Mouse (Mus musculus) intestine, embryonic 15.5 days (tissue): ENCODE measurements around the gene 9030612E09Rik. TPM values are rescaled to one million over a fixed set of nuclear protein-coding genes. Genes with fewer than 3 reads are reported as not detected.

Experiments used
- ATAC-seq: fragments of 200-750 bp; cut with Nextera tagmentation; 2 replicates; pipeline ENCODE4 v1.8.0; 2017; ENCODE audit warnings: moderate TSS enrichment, moderate library complexity
- H3K27ac ChIP-seq: fragments of 300-500 bp; sonication (generic); 2 replicates; pipeline ENCODE4 v1.5.1; 2015; ENCODE audit warnings: mild to moderate bottlenecking, inconsistent platforms
- H3K27me3 ChIP-seq: fragments of 300-500 bp; sonication (generic); replicated peaks from 2 replicates; pipeline ENCODE4 v1.6.1; 2015; ENCODE audit warnings: inconsistent platforms
- H3K36me3 ChIP-seq: fragments of 300-500 bp; sonication (generic); 2 replicates; pipeline ENCODE4 v1.6.1; 2015; ENCODE audit warnings: inconsistent platforms
- H3K4me1 ChIP-seq: fragments of 300-500 bp; sonication (generic); replicated peaks from 2 replicates; pipeline ENCODE4 v1.6.1; 2015; ENCODE audit warnings: inconsistent platforms
- H3K4me2 ChIP-seq: fragments of 300-500 bp; sonication (generic); replicated peaks from 2 replicates; pipeline ENCODE4 v1.6.1; 2015; ENCODE audit warnings: mild to moderate bottlenecking, inconsistent platforms
- H3K4me3 ChIP-seq: fragments of 300-500 bp; sonication (generic); replicated peaks from 2 replicates; pipeline ENCODE4 v1.5.1; 2015; ENCODE audit warnings: inconsistent platforms
- H3K9ac ChIP-seq: fragments of 300-500 bp; sonication (generic); 2 replicates; pipeline ENCODE4 v1.6.1; 2015; ENCODE audit warnings: inconsistent platforms
- H3K9me3 ChIP-seq: fragments of 300-500 bp; sonication (generic); 2 replicates; pipeline ENCODE4 v1.6.1; 2016; ENCODE audit warnings: inconsistent platforms
- WGBS: fragments of 180-500 bp; shearing (Covaris S2); methylation state at CpG from one replicate; pipeline ENCODE4 v1.1.7; 2015; 5-methylcytosine and 5-hydroxymethylcytosine counted together
- polyA plus RNA-seq: library from polyadenylated mRNA; unstranded; fragments of >200 nt; fragmentation: Nextera tagmentation; extraction: Ambion mirVana; gene quantifications from 2 replicates; pipeline ENCODE4 v1.2.1, GENCODE M21; 2015

9030612E09Rik gene
- polyA plus RNA-seq, 1 experiment from 2014 or later: 0.29 TPM

DNA sequence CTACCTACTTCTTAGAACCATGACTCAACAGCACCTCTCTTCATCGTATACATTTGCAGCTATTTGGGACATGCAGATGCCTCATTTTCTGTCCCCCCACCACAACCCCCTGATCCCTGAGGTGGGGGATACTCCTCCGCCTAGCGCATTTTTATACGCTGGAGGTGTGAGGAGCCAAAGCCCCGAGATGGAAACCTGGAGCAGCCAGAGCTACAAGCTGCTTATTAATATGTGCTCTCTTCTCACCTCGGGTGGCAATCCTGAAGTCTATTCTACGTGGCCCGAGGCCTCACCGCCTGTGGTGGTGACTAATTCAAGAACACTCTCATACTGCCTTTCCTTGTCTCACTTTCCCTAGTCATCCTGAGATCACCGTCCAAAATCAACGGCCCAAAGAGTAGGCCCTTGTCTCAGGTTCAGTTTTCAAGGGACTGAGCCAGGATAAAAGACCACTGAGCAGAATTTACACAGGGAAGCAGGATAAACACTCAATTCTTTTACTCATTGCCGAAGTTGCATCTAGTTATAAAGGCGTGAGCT, 42.9 kb downstream of the 9030612E09Rik start:
- Histone ChIP-seq H3K27ac (no peak overlapping the region), H3K27me3 (no peaks in the 10 kb centered on the region), H3K36me3 (no peaks in the 10 kb centered on the region), H3K4me3 (no peak overlapping the region), H3K4me2 (no peak overlapping the region), H3K9me3 (no peaks in the 10 kb centered on the region), H3K9ac (no peak overlapping the region), H3K4me1 (peaks cover 6% of the 10 kb centered on the region; the same call in 1 of the 2 replicates)
- no peak for ATAC-seq
- 89% methylated on average over 13 of the region's 13 CpGs for WGBS

DNA sequence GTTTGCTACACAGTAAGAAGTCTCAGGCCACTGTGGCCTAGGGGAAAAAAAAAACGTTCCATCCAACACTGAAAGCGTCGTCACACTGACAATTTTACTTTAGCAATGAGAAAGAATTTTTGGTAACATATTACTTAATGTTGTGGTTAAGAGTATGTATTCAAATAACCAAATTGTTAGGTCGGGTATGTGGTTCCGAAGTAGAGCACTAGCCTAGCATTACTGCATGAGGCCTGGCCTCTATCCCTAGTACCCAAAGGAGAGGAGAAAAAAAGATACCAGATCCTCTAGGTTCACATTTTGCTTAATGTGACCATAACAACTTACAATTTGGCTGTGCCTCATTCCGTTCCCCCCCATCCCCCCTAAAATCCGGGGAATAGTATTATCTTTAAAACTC, 46.0 kb downstream of the 9030612E09Rik start:
- peaks cover 6% of the 10 kb centered on the region; the same call in 1 of the 2 replicates for H3K4me1 ChIP-seq
- H3K27me3 ChIP-seq: no peaks in the 10 kb centered on the region
- peak overlapping the region; percentile 72 for H3K9ac ChIP-seq
- ATAC-seq: no peak
- H3K4me3 ChIP-seq: peak overlapping the region; percentile 66
- no peaks in the 10 kb centered on the region for H3K36me3 ChIP-seq
- H3K9me3 ChIP-seq: no peaks in the 10 kb centered on the region
- peak overlapping the region; percentile 58 for H3K4me2 ChIP-seq
- WGBS: 18% methylated on average over 7 of the region's 7 CpGs
- peak overlapping the region; percentile 87 for H3K27ac ChIP-seq

DNA sequence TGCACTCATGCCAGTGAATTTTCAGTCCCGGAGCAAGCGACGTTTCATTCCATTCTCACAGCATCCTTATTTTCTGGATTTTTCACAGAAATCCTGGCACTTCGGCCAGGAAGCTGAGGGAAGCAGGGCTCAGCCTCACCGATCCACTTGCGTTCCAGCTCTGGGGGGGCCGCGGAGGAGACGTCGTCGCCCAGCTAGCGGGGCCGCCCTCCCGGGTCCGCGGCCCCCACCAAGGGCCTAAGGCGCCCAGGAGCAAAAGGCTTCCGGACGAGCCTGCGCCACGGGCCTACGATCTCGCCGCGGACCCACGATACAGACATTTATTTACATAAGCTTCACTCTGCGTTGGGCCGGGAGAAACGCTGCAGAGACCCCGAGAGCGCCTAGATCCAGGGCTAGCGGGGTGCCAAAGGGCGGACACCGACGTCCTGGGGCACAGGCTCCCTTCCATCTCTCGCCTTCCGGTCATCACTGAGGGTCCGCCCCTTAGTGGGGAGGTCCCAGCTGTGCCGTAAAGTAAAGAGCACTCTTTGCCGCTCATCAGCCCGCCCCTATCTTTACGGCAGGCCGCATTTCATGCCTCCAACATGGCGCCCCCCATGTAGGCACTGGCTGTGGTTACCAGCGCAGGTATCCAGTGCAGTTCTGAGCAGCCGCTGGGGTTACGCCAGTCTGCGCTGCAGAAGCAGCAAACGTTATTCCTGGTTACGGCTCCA, 46.6 kb downstream of the 9030612E09Rik start, which contains the start of gene Pdss2:
Pdss2 (plus strand) TSS at position 577 of the 716 bp plus-strand sequence.
- H3K9ac ChIP-seq: peak within 1 kb of the TSS; percentile 72
- H3K4me3 ChIP-seq: peak within 1 kb of the TSS; percentile 66
- H3K9me3 ChIP-seq: no peaks in the 10 kb centered on the region
- under 1% methylated on average over 50 of the region's 50 CpGs for WGBS
- H3K27me3 ChIP-seq: no peaks in the 10 kb centered on the region
- H3K4me1 ChIP-seq: peaks cover 6% of the 10 kb centered on the region; the same call in 1 of the 2 replicates
- H3K27ac ChIP-seq: peak within 1 kb of the TSS; percentile 89
- H3K36me3 ChIP-seq: no peaks in the 10 kb centered on the region
- ATAC-seq: peak; percentile 98
- peak within 1 kb of the TSS; percentile 77 for H3K4me2 ChIP-seq

DNA sequence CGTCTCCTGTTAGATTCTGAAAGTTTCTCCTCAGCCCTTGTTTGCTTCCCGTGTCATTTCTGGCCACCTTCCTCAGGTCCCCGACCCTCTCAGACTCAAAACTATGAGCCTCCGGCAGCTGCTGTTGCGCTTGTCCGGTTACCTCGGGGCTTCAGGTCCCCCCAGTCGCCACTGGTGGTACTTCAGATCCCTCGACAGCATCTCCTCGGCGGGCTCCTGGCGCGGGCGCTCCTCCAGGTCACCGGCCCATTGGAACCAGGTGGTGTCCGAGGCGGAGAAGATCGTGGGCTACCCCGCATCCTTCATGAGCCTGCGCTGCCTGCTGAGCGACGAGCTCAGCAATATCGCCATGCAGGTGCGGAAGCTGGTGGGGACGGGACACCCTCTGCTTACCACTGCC, 47.2 kb downstream of the 9030612E09Rik start:
- ATAC-seq: peak; percentile 75
- Histone ChIP-seq H3K27me3 (no peaks in the 10 kb centered on the region), H3K27ac (peak overlapping the region; percentile 89), H3K4me3 (peak overlapping the region; percentile 66), H3K4me1 (peaks cover 6% of the 10 kb centered on the region; the same call in 1 of the 2 replicates), H3K36me3 (no peaks in the 10 kb centered on the region), H3K9me3 (no peaks in the 10 kb centered on the region), H3K9ac (peak overlapping the region; percentile 72), H3K4me2 (peak overlapping the region; percentile 77)
- under 1% methylated on average over 25 of the region's 25 CpGs for WGBS

DNA sequence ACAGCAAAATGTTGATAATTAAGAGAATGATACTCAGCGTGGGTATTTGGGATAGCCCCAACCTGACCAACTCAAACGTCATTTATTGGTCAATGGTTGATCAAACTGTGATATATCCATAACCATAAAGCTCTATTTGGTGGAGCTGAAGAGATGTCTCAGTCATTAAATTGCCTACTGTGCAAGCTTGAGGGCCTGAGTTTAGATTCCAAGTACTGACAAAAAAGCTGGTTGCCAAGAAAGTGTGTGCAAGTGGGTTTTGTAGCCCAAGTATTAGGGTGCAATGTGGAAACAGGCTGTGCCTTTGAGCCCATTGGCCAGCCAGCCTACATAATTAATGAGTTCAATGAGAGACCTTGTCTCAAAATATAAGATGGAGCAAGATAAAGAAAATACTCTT, 48.9 kb downstream of the 9030612E09Rik start:
- H3K4me3 ChIP-seq: no peak overlapping the region
- no peaks in the 10 kb centered on the region for H3K9me3 ChIP-seq
- H3K27me3 ChIP-seq: no peaks in the 10 kb centered on the region
- H3K27ac ChIP-seq: no peak overlapping the region
- no peak overlapping the region for H3K9ac ChIP-seq
- H3K4me1 ChIP-seq: peaks cover 6% of the 10 kb centered on the region; the same call in 1 of the 2 replicates
- 92% methylated on average over 2 of the region's 2 CpGs for WGBS
- ATAC-seq: no peak
- H3K4me2 ChIP-seq: no peak overlapping the region
- no peaks in the 10 kb centered on the region for H3K36me3 ChIP-seq

Other genes starting within 250 kb of the 9030612E09Rik start
- gene Sobp, start 174 bp upstream of the 9030612E09Rik start, polyA plus RNA-seq: 0.96 and 1.1 TPM in 2 replicates
- 14.8 and 17.2 TPM in 2 replicates for gene Pdss2, start 46.8 kb downstream of the 9030612E09Rik start, polyA plus RNA-seq